Mouse (Mus musculus) liver, embryonic 15.5 days (tissue): ENCODE measurements around the gene Alg10b. TPM values are rescaled to one million over a fixed set of nuclear protein-coding genes. Genes with fewer than 3 reads are reported as not detected.

Experiments
- microRNA-seq: library from miRNA; unstranded; fragments of <30 nt; microRNA quantifications from one replicate; pipeline ENCODE4, GENCODE M21; 2016
- polyA plus RNA-seq: library from polyadenylated mRNA; unstranded; fragments of >200 nt; fragmentation: Nextera tagmentation; extraction: Ambion mirVana; gene quantifications from 2 replicates; pipeline ENCODE4 v1.2.1, GENCODE M21; 2015

The Alg10b gene
- polyA plus RNA-seq, 1 experiment from 2014 or later: 6.4 TPM

Small RNA genes within 50 kb of the gene (microRNA-seq; reads per million reads assigned to microRNA genes)
- gene Mir7648: not detected
